Mouse (Mus musculus) ES-Bruce4 (cell line): ENCODE measurements around the gene Hcar2.

Experiments
- EP300 ChIP-seq: IDR thresholded peaks from 2 replicates; pipeline ENCODE4 v1.6.1; 2011; ENCODE audit warnings: low read depth, low read length; ENCODE audit not compliant: insufficient read depth
- POLR2A ChIP-seq: IDR thresholded peaks from one replicate; pipeline ENCODE4 v1.8.1; 2011; ENCODE audit warnings: low read length; ENCODE audit not compliant: insufficient read depth

DNA sequence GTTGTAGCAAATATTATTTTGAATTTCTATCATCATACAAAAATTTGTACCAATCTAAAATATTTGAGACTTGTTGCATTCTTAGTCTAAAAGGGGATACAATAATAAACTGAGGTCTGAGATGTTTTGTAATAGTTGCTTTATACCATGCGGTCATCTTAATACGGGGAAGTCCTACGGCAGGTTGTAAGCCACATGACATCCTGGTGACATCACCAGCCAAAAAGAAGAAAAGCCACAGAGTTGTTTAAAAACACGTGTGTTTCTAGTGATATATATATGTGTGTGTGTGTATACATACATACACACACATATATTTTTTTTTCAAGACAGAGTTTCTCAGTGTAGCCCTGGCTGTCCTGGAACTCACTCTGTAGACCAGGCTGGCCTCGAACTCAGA lies 28.2 kb upstream of the Hcar2 start:
- TF ChIP-seq EP300 (no peak), POLR2A (no peak)
